Mouse (Mus musculus) central nervous system, embryonic 11.5 days (tissue): Measurements from ENCODE around the gene Gm38119. TPM values are rescaled to one million over a fixed set of nuclear protein-coding genes. Genes with fewer than 3 reads are reported as not detected.

Source experiments
- polyA plus RNA-seq: library from polyadenylated mRNA; depleted of rRNA; stranded (reverse); fragments of >200 nt; gene quantifications from 2 replicates; pipeline ENCODE4 v1.2.3, GENCODE M21; 2012; rRNA removed

Gm38119 gene
- not detected in 2 replicates for polyA plus RNA-seq

GRCm38 (mm10) chr3:92738996-92739395 lies at the start of gene Gm38119:
TSS of gene Gm38119 (minus strand) at chr3:92739096.

GRCm38 (mm10) chr3:92778799-92779198 lies 39.9 kb upstream of the Gm38119 start, which contains the start of gene Lce1i:
TSS of gene Lce1i (minus strand) at chr3:92778899.

GRCm38 (mm10) chr3:92764965-92765364 lies 26.1 kb upstream of the Gm38119 start, which contains the start of gene Lce1h:
TSS of gene Lce1h (minus strand) at chr3:92765065.

GRCm38 (mm10) chr3:92752238-92752637 lies 13.3 kb upstream of the Gm38119 start, which contains the start of gene Lce1g:
TSS of gene Lce1g (minus strand) at chr3:92752338.

GRCm38 (mm10) chr3:92720250-92720649 lies 18.6 kb downstream of the Gm38119 start, which contains the start of gene Lce1f:
TSS of gene Lce1f (minus strand) at chr3:92720350.

GRCm38 (mm10) chr3:92708974-92709373 lies 29.9 kb downstream of the Gm38119 start, which contains the start of gene Lce1e:
TSS of gene Lce1e (minus strand) at chr3:92709074.

Other genes starting within 250 kb of the Gm38119 start
- gene Sprr4, start 238.6 kb downstream of the Gm38119 start, polyA plus RNA-seq: not detected in 2 replicates
- not detected in 2 replicates for gene 2310046K23Rik, start 204.6 kb downstream of the Gm38119 start, polyA plus RNA-seq
- gene Ivl, start 165.4 kb downstream of the Gm38119 start, polyA plus RNA-seq: 0.02 and 0.04 TPM in 2 replicates
- not detected in 2 replicates for gene Smcp, start 150.1 kb downstream of the Gm38119 start, polyA plus RNA-seq
- gene 2210017I01Rik, start 131.6 kb downstream of the Gm38119 start, polyA plus RNA-seq: not detected in 2 replicates
- not detected in 2 replicates for gene Lce6a, start 117.4 kb downstream of the Gm38119 start, polyA plus RNA-seq
- gene Lce1a1, start 90.8 kb downstream of the Gm38119 start, polyA plus RNA-seq: not detected in 2 replicates
- not detected in 2 replicates for gene Lce1b, start 82.2 kb downstream of the Gm38119 start, polyA plus RNA-seq
- not detected in 2 replicates for gene Lce1a2, start 68.8 kb downstream of the Gm38119 start, polyA plus RNA-seq
- not detected in 2 replicates for gene Lce1c, start 59.8 kb downstream of the Gm38119 start, polyA plus RNA-seq
- gene Lce1d, start 51.9 kb downstream of the Gm38119 start, polyA plus RNA-seq: not detected in 2 replicates
- not detected in 2 replicates for gene Lce1e, start 30.0 kb downstream of the Gm38119 start, polyA plus RNA-seq
- gene Lce1f, start 18.7 kb downstream of the Gm38119 start, polyA plus RNA-seq: not detected in 2 replicates
- gene Lce1g, start 13.2 kb upstream of the Gm38119 start, polyA plus RNA-seq: not detected in 2 replicates
- gene Lce1h, start 26.0 kb upstream of the Gm38119 start, polyA plus RNA-seq: not detected in 2 replicates
- gene Lce1i, start 39.8 kb upstream of the Gm38119 start, polyA plus RNA-seq: not detected in 2 replicates
- gene Lce1j, start 51.4 kb upstream of the Gm38119 start, polyA plus RNA-seq: not detected in 2 replicates
- not detected in 2 replicates for gene Lce1k, start 68.8 kb upstream of the Gm38119 start, polyA plus RNA-seq
- gene Kprp, start 88.2 kb upstream of the Gm38119 start, polyA plus RNA-seq: not detected in 2 replicates
- gene Lce1l, start 112.2 kb upstream of the Gm38119 start, polyA plus RNA-seq: not detected in 2 replicates
- not detected in 2 replicates for gene 2310050C09Rik, start 131.1 kb upstream of the Gm38119 start, polyA plus RNA-seq
- gene Lce3a, start 187.1 kb upstream of the Gm38119 start, polyA plus RNA-seq: not detected in 2 replicates
- gene Lce3b, start 193.9 kb upstream of the Gm38119 start, polyA plus RNA-seq: not detected in 2 replicates
- not detected in 2 replicates for gene Lce3c, start 205.4 kb upstream of the Gm38119 start, polyA plus RNA-seq
- gene Lce3d, start 218.3 kb upstream of the Gm38119 start, polyA plus RNA-seq: not detected in 2 replicates
- not detected in 2 replicates for gene Lce3e, start 228.0 kb upstream of the Gm38119 start, polyA plus RNA-seq